In the genomic region with DNA sequence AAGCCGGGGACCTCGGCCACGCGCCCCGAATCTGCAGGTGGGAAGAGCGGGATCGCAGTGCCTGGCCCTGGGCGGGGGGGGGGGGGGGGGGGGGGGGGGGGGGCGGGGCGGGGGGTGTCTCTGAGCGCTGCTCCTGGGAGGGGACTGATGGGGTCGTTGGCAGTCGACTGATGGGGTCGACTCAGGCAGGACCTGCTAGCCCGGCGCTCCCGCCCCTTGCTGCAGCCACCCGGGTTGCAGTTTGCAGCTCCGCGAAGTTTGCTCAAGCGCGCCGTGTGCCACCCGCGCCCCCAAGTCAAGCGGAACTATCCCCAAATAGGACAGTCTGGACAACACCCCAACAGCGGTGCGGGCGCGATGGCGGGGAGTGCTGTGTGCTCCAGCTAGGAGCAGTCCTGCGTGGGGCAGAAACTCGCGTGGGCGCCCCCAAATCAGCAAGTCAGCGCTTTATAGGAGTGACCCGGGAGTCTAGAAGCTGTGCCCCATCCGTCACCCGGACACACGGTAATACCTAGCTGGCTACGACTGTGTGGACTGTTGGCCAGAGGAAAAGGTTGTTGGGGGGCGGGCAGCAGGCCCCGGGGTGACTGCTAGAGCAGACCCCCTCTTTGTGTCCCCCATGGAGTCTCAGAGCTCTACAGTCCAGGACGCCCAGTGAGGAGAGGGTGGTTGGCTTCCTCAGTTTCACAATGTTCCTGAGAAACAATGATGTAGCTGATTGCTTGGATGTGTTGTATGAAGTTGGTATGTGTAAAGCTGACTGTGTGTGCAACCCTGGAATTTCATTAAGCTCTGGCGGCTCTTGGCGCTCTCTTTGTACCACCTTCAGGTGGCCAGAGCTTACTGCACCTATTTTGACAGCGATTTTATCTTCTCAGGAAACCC, we compare ENCODE assay signal across 8 mouse cellular contexts. TPM values are rescaled to one million over a fixed set of nuclear protein-coding genes. Genes with fewer than 3 reads are reported as not detected.
DNase-seq lines count a peak whose midpoint lies in the region; ATAC-seq lines count a peak whose summit lies in the region.

No protein-coding gene starts in this region.

- no peaks in the 10 kb centered on the region for H3K9me3 ChIP-seq in forebrain, embryonic 16.5 days (ENCODE audit: control insufficient read depth, low read length)

- WGBS in forebrain, embryonic 16.5 days = 0% methylated on average over 36 of the region's 47 CpGs

- peak overlapping the region; percentile 39 for H3K27ac ChIP-seq in forebrain, embryonic 16.5 days (ENCODE audit: low read length)

- peak; percentile 8 for DNase-seq in NIH3T3 (ENCODE audit: low read depth)
- peak; percentile 19 for DNase-seq in c-Kit-positive CD71-negative TER-119-negative erythroid progenitor cells, embryonic 14.5 days (ENCODE audit: low read depth)
- DNase-seq in layer of hippocampus, postnatal 10 days (ENCODE audit: low spot score in 2 of 2) = peak; percentile 45 to 50
- peak; percentile 37 for DNase-seq in lung, postnatal 14 days
- peak; percentile 86 for DNase-seq in retina, postnatal 1 day

- H3K9ac ChIP-seq in forebrain, embryonic 16.5 days (replicated peaks; ENCODE audit: low read depth, low read length) = peak overlapping the region; percentile 50

- peak overlapping the region; percentile 62 for H3K4me3 ChIP-seq in forebrain, embryonic 16.5 days (replicated peaks; ENCODE audit: low read length)

- H3K36me3 ChIP-seq in forebrain, embryonic 16.5 days (ENCODE audit: control insufficient read depth, insufficient read depth) = no peaks in the 10 kb centered on the region

- H3K4me2 ChIP-seq in forebrain, embryonic 16.5 days (ENCODE audit: low read length) = peak overlapping the region; percentile 98

- 0 out of 2 replicates have a peak, but pooled peaks cover 2% of the 10 kb centered on the region for H3K27me3 ChIP-seq in forebrain, embryonic 16.5 days (replicated peaks; ENCODE audit: control insufficient read depth, insufficient read depth, low read length)

- ATAC-seq in forebrain, embryonic 16.5 days = peak; percentile 73
- ATAC-seq in hematopoietic stem cell, adult 5-6 weeks (replicated peaks in 1 of 2; ENCODE audit: insufficient read depth in 1 of 2, low FRiP score in 2 of 2, low TSS enrichment in 1 of 2, low read depth in 1 of 2, poor library complexity in 2 of 2, severe bottlenecking in 2 of 2) = peak; percentile 88 to 90
- no peak for ATAC-seq in activated CD4-positive, CD25-positive, alpha-beta regulatory T cell, adult 4 months

- peaks cover 6% of the 10 kb centered on the region; the same call in 1 of the 2 replicates for H3K4me1 ChIP-seq in forebrain, embryonic 16.5 days (replicated peaks; ENCODE audit: control insufficient read depth, insufficient read depth, low read length)

RNA-seq across cellular contexts. Expression of a gene that starts 0.6 kb away (rescaled TPM):
- 4.4 and 5.1 TPM in 2 replicates for polyA plus RNA-seq in forebrain, embryonic 16.5 days (2015; fragmentation: Nextera tagmentation; extraction: Ambion mirVana)
- total RNA-seq in hematopoietic stem cell, adult 5-6 weeks (2017) = 0.55 and 2.1 TPM in 2 replicates
- total RNA-seq in layer of hippocampus, postnatal 10 days (2021) = 10 to 100 TPM; 28.8 to 29.0 TPM
- polyA plus RNA-seq in activated CD4-positive, CD25-positive, alpha-beta regulatory T cell, adult 4 months (2017; shearing (Covaris generic)) = under 1 TPM in 1 of 2 experiments, not detected in 1; 0.28 TPM

Comparison
In these comparisons a context has a peak if more than half of its experiments do, and no peak if none do; other contexts are left out.
1. DNase-seq: peak in every context shown above with its lines; median percentile 86 in retina, postnatal 1 day; 48 in layer of hippocampus, postnatal 10 days; 37 in lung, postnatal 14 days; 19 in c-Kit-positive CD71-negative TER-119-negative erythroid progenitor cells, embryonic 14.5 days; 8 in NIH3T3.